Mouse (Mus musculus) liver, postnatal 0 days (tissue): Measurements from ENCODE around the gene Olfr1095.

Experiments used
- CTCF ChIP-seq: sonication (generic); IDR thresholded peaks from 2 replicates; pipeline ENCODE4 v1.5.1; 2016; ENCODE audit warnings: antibody characterized with exemption, low read depth
- EP300 ChIP-seq: IDR thresholded peaks from 2 replicates; pipeline ENCODE4 v1.6.1; 2016; ENCODE audit warnings: antibody characterized with exemption, low read depth, mild to moderate bottlenecking

DNA sequence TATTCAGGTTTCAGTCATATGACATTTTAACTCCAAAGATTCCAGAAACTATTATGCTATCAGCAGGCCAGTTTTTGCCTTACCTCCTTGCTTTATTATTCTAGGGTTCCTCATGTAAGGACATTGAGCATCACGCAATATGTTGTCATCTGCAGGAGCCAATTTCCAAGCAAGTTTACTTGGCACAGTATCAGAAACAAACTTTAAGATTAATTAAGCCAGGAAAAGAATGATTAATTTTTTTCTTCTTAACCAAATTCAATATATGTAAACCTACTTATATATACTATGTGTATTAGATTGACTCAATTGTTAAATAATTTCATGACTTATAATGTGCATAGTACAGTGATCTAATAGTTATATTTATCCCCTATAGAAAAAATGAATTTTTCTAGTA is 40.6 kb upstream of the Olfr1095 start, which contains the start of gene Olfr1097:
- TF ChIP-seq CTCF, result no peak
- no peak for TF ChIP-seq EP300
